Mouse (Mus musculus): Measurements from ENCODE around the gene Tprn. TPM values are rescaled to one million over a fixed set of nuclear protein-coding genes. Genes with fewer than 3 reads are reported as not detected.
"Not testable (repeated sequence)": the region's sequence is repeated elsewhere in the genome, so short reads cannot be mapped to it uniquely, and the experiment has no call there.

The Tprn gene
- polyA plus RNA-seq, 1 experiment from 2014 or later, result 20.7 TPM

DNA sequence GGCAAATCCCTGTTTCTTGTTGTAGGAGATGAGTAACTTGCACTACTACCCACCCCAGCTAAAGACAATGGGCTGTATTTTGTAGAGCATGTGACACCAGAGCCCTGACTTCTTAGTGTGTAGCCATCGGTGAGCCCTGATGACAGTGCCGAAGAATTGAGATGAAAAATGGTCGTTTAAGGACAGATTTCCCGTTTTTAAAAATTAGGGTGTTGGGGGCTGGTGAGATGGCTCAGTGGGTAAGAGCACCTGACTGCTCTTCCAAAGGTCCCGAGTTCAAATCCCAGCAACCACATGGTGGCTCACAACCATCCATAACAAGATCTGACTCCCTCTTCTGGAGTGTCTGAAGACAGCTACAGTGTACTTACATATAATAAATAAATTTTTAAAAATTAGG, 5.2 kb upstream of the Tprn start:
- 83% methylated on average over 5 of the region's 5 CpGs for WGBS
- peaks cover 18% of the 10 kb centered on the region for H3K4me1 ChIP-seq (replicated peaks)
- not testable (repeated sequence) for H3K4me2 ChIP-seq (replicated peaks); H3K36me3 ChIP-seq; H3K27me3 ChIP-seq (replicated peaks); H3K9me3 ChIP-seq; H3K9ac ChIP-seq; ATAC-seq; H3K4me3 ChIP-seq (replicated peaks); H3K27ac ChIP-seq

DNA sequence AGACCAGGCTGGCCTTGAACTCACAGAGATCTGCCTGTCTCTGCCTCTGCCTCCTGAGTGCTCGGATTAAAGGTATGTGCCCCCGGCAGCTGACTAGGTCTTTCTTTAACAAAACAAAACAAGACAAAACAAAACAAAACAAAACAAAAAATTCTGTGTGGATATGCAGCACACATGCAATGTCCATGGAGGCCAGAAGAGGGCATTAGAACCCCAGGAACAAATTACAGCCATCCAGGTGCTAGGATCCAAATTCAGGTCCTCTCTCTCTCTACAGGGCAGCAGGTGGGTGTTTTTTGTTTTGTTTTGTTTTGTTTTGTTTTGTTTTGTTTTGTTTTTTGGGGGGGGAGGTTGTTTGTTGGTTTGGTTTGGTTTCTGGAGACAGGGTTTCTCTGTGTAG, 3.5 kb upstream of the Tprn start:
- ATAC-seq, result no peak
- peaks cover 29% of the 10 kb centered on the region for H3K4me1 ChIP-seq (replicated peaks)
- no peak overlapping the region for H3K9ac ChIP-seq
- WGBS, result 71% methylated on average over 2 of the region's 2 CpGs
- H3K27ac ChIP-seq, result no peak overlapping the region
- no peaks in the 10 kb centered on the region for H3K36me3 ChIP-seq
- H3K27me3 ChIP-seq (replicated peaks), result peaks cover 2% of the 10 kb centered on the region
- H3K4me2 ChIP-seq (replicated peaks), result no peak overlapping the region
- H3K9me3 ChIP-seq, result no peaks in the 10 kb centered on the region
- H3K4me3 ChIP-seq (replicated peaks), result no peak overlapping the region

DNA sequence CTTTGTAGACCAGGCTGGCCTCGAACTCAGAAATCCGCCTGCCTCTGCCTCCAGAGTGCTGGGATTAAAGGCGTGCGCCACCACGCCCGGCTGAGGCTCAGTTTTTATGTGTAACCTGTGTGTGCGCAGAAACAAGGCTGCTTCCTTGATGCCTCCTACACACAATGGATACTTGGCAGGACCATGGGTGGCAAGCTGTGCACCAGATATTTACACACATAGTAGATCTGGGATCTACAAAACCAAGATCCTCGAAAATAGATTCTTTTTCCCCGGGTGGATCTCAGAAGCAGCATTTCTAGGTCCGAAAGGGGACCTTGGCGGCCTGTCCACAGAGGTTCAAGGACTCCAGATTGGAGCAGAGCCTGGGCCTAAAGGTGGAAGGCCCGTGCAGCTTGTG, 548 bp upstream of the Tprn start:
- Histone ChIP-seq H3K4me1 (replicated peaks) (peaks cover 37% of the 10 kb centered on the region), H3K27ac (0 out of 2 replicates have a peak overlapping the region, but pooled peaks have one; percentile 60), H3K4me3 (replicated peaks) (peak overlapping the region; percentile 87), H3K4me2 (replicated peaks) (peak overlapping the region; percentile 97), H3K9ac (peak overlapping the region; percentile 81; the same call in 1 of the 2 replicates), H3K9me3 (no peaks in the 10 kb centered on the region), H3K36me3 (no peaks in the 10 kb centered on the region), H3K27me3 (replicated peaks) (peaks cover 6% of the 10 kb centered on the region)
- WGBS, result 44% methylated on average over 12 of the region's 12 CpGs
- no peak; the same call in 1 of the 2 replicates for ATAC-seq

DNA sequence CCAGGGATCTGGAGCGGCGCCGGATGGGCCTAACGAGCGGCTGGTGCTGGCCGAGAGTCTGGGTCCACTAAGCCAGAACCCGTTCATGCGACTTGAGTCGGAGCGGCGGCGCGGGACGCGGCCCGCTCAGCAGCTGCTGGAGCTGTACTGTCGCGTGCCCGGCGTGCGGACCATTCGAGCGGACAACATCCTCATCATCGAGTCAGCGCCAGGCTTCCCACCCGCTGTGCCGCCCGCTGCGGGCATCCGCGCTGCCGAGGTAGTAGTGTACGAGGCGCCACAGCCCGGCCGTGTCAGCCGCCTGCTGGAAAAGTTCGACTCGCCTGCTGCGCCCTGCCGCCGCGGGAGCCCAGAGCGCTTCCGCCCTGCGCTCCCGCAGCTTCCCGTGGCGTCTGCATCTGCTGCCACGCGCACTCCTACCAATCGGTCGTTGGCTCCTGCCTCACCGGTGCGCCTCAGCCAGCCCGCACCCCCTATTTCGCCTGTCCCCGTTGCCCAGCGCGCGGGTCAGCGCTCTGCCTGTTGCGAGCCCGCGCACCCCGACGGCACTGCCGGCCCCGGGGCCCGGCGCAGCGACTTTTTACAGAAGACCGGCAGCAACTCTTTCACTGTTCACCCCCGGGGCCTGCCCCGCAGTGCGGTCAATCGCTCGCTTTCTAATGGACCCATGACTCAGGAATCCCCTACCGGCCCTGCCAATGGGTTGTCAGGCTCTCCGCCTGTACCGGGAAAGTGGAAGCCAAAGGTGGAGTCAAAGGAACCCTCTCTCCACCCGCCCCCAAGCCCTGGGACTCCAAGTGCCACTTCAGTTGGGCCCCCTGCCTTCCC, 591 bp downstream of the Tprn start:
- no peaks in the 10 kb centered on the region for H3K36me3 ChIP-seq
- H3K27me3 ChIP-seq (replicated peaks), result peaks cover 6% of the 10 kb centered on the region
- no peaks in the 10 kb centered on the region for H3K9me3 ChIP-seq
- H3K4me1 ChIP-seq (replicated peaks), result peaks cover 39% of the 10 kb centered on the region
- H3K4me2 ChIP-seq (replicated peaks), result peak overlapping the region; percentile 97
- peak; percentile 16 for ATAC-seq
- peak overlapping the region; percentile 87 for H3K4me3 ChIP-seq (replicated peaks)
- H3K27ac ChIP-seq, result peak overlapping the region; percentile 58; the same call in 1 of the 2 replicates
- WGBS, result under 1% methylated on average over 82 of the region's 82 CpGs
- H3K9ac ChIP-seq, result peak overlapping the region; percentile 81

DNA sequence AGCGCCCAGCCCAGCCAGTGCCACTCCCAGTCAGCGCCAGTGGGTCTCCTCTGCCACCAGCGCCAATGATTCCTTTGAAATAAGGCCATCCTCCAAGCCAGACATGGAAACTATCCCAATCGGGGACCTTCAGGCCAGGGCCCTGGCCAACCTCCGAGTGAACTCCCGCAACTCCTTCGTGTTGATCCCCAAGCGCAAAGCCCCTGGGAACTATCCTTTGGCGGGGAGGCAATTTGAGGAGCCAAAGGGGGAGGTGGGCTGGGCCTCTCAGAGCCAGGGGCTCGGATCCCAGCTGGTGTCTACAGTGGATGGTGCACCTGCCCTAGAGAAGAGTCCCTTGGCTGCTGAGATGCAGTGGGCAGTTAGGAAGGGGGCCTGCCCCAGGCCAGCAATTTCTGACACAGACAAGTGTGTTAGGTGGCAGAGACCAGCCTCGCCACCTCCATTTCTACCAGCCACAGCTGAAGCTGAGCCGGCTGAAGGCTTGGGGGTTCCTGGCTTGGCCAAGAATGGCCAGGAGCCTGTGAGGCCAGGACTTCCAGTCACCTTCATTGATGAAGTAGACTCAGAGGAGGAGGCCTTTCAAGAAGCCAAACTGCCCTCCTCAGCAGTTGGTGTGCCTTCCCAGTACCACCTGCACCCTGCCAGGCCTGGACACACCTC, 1.3 kb downstream of the Tprn start:
- Histone ChIP-seq H3K4me3 (replicated peaks) (peak overlapping the region; percentile 87), H3K36me3 (0 out of 2 replicates have a peak, but pooled peaks cover 1% of the 10 kb centered on the region), H3K27ac (no peak overlapping the region), H3K4me2 (replicated peaks) (peak overlapping the region; percentile 97), H3K4me1 (replicated peaks) (peaks cover 39% of the 10 kb centered on the region), H3K9ac (peak overlapping the region; percentile 81), H3K9me3 (no peaks in the 10 kb centered on the region), H3K27me3 (replicated peaks) (peaks cover 6% of the 10 kb centered on the region)
- ATAC-seq, result no peak
- 22% methylated on average over 12 of the region's 12 CpGs for WGBS

DNA sequence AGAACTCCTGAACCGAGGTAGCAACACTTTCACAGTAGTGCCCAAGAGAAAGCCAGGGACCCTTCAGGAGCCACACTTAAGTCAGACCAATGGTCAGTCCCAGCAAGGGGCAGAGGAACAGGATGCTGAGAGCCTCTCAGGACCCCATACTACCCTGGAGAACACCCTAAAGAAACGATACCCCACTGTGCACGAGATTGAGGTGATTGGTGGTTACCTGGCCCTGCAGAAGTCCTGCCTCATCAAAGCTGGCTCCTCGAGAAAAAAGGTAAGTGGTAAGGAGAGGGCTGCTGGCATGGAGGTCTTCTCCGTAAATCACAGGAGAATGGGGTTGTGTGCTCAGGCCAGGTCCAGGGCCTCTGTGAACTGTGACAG, 1.9 kb downstream of the Tprn start:
- ATAC-seq, result no peak
- H3K4me2 ChIP-seq (replicated peaks), result peak overlapping the region; percentile 97
- peak overlapping the region; percentile 81; the same call in 1 of the 2 replicates for H3K9ac ChIP-seq
- H3K27me3 ChIP-seq (replicated peaks), result peaks cover 6% of the 10 kb centered on the region
- peaks cover 5% of the 10 kb centered on the region; the same call in 1 of the 2 replicates for H3K36me3 ChIP-seq
- H3K9me3 ChIP-seq, result no peaks in the 10 kb centered on the region
- WGBS, result 68% methylated on average over 5 of the region's 5 CpGs
- peak overlapping the region; percentile 71; the same call in 1 of the 2 replicates for H3K27ac ChIP-seq
- peaks cover 39% of the 10 kb centered on the region for H3K4me1 ChIP-seq (replicated peaks)
- peak overlapping the region; percentile 87 for H3K4me3 ChIP-seq (replicated peaks)

DNA sequence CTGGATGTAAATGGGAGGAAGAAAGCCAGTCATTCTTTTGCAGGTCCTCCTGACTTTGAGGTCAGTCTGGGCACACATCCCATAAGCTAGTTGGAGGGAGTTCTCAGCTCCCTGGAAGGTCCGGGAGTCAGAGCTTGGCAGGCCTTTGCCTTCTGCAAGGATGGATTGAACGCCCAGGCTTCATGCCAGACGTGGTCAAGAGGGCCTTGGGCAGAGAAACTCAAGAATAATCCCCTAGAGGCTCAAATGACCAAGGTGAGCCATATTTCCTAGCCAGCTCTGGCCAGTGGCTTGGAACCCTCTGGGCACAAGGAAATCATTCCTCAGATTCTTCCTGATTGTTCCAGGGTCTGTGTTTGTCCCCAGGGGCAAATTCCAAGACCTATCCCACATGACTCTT, 2.4 kb downstream of the Tprn start:
- WGBS, result 75% methylated on average over 3 of the region's 3 CpGs

DNA sequence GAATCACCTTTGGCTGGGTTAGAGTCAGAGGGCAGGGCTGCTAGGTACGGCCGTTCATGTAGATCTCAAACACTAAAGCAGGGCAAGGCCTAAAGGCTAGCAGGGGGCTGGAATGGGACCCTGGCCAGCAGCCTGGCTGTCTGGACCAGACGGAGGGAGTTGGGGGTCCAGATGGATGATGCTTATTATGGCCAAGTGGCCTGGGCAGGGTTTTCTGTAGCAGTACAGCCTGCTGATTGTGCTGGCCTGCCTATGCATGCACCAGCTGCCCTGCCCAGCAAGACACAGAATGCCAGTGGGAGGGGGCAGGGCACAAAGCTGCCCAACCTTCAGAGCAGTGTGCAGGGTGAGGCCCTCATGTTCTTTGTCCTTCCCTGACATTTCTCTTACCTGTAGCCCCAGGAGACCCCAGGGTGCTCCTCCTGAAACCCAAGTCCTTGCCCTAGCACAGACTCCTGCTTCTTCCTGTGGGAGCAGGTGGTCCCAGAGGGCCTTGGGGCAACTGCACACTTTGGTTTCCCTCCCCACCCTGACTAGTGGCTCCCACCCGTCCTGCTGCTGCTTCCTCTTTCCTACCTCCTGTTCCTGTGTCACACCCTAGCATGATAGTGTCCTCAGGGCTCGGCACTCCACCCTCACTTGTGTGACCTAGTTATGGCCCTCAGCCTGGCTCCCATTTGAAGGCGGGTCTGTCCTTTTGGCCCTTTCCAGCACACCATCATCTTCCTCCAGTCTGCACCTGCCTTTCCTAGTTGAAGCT, 3.7 kb downstream of the Tprn start:
- Histone ChIP-seq H3K4me1 (replicated peaks) (peaks cover 47% of the 10 kb centered on the region), H3K4me3 (replicated peaks) (peak overlapping the region; percentile 87), H3K9ac (peak overlapping the region; percentile 81), H3K9me3 (no peaks in the 10 kb centered on the region), H3K27me3 (replicated peaks) (peaks cover 6% of the 10 kb centered on the region), H3K36me3 (peaks cover 23% of the 10 kb centered on the region), H3K4me2 (replicated peaks) (peak overlapping the region; percentile 97), H3K27ac (peak overlapping the region; percentile 77)
- 50% methylated on average over 6 of the region's 6 CpGs for WGBS
- ATAC-seq, result peak; percentile 32

More for the DNA sequence above, 2.4 kb downstream of the Tprn start:
- H3K4me3 ChIP-seq (replicated peaks), result peak overlapping the region; percentile 87
- peak overlapping the region; percentile 81 for H3K9ac ChIP-seq
- ATAC-seq, result no peak
- no peaks in the 10 kb centered on the region for H3K9me3 ChIP-seq
- peak overlapping the region; percentile 71; the same call in 1 of the 2 replicates for H3K27ac ChIP-seq
- peaks cover 6% of the 10 kb centered on the region for H3K27me3 ChIP-seq (replicated peaks)
- peaks cover 39% of the 10 kb centered on the region for H3K4me1 ChIP-seq (replicated peaks)
- peak overlapping the region; percentile 97 for H3K4me2 ChIP-seq (replicated peaks)
- H3K36me3 ChIP-seq, result peaks cover 11% of the 10 kb centered on the region; the same call in 1 of the 2 replicates

DNA sequence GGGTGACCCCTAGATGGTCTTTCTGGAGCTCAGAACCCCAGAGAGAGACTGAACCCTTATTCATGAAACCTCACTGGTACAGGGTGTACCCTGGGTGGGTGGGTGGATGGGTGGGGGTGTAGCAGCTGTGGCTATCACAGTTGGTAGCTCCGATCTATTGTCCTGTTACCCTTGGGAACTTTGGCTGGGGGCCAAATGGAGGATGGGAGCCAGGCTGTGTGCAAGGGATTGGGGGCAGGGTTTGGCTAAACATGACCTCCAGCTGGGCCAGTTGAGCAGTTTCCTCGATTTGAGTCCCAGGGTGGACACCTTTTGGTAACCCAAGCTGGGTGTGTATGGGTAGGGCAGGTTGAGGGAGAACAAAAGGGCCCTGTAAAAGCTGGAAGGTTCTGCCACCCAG, 4.3 kb downstream of the Tprn start:
- Histone ChIP-seq H3K4me3 (replicated peaks) (peak overlapping the region; percentile 87; the same call in 1 of the 2 replicates), H3K27me3 (replicated peaks) (peaks cover 6% of the 10 kb centered on the region), H3K36me3 (peaks cover 24% of the 10 kb centered on the region), H3K9me3 (no peaks in the 10 kb centered on the region), H3K4me2 (replicated peaks) (peak overlapping the region; percentile 97), H3K4me1 (replicated peaks) (peaks cover 53% of the 10 kb centered on the region), H3K9ac (0 out of 2 replicates have a peak overlapping the region, but pooled peaks have one; percentile 26), H3K27ac (peak overlapping the region; percentile 77)
- 39% methylated on average over 2 of the region's 2 CpGs for WGBS
- ATAC-seq, result no peak; the same call in 1 of the 2 replicates

DNA sequence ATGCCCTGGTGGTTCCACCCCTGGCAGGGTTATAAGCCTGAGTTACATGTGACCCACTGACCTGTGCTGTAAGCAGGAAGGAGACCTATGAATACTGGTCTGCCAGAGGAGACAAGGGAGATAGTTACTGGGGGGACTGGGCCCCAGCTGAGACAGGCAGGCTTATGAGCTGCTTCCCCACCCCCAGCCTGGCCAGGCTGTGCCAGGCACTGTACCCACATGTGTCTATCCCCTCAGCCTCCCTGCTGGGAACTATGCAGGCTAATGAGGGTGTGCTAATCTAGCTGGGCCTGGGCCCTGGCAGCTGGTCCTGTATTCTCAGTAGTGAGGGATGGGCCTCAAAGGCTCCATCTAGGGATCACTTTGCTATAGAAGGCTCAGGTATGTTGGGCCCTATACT, 4.8 kb downstream of the Tprn start:
- H3K36me3 ChIP-seq, result peaks cover 24% of the 10 kb centered on the region
- H3K9ac ChIP-seq, result 0 out of 2 replicates have a peak overlapping the region, but pooled peaks have one; percentile 0
- H3K27ac ChIP-seq, result peak overlapping the region; percentile 77
- H3K4me2 ChIP-seq (replicated peaks), result peak overlapping the region; percentile 97
- ATAC-seq, result no peak; the same call in 1 of the 2 replicates
- H3K4me1 ChIP-seq (replicated peaks), result peaks cover 53% of the 10 kb centered on the region
- H3K4me3 ChIP-seq (replicated peaks), result no peak overlapping the region
- no peaks in the 10 kb centered on the region for H3K9me3 ChIP-seq
- peaks cover 6% of the 10 kb centered on the region for H3K27me3 ChIP-seq (replicated peaks)

DNA sequence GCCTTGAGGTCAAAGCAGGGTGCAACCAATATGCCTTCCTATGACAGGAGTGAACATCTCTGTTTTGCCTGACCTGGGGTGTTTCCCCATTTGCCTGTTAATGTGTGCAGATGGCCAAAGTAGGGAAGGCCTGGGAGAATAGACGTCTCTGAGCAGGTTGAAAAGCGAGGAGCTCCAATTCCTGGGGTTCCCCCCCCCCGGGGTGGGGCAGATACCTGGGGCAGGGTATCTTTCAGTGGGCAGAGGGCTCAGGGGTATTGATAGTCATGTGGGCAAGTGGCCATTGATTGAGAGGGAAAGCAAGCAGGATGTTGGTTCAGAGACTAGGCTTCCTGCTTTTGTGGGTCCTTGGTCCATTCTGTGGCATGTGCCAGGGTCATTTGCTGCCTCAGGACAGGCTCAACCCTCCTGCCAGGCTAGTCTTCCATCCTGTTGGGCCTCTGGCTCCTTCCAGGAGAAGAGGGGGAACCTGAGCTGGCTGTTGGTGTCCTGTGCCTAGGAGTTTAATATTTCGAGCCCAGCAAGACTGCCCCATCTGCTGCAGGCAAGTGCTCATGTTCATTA, 5.4 kb downstream of the Tprn start:
- no peak overlapping the region for H3K4me2 ChIP-seq (replicated peaks)
- no peak overlapping the region for H3K27ac ChIP-seq
- peaks cover 25% of the 10 kb centered on the region for H3K36me3 ChIP-seq
- H3K27me3 ChIP-seq (replicated peaks), result peaks cover 6% of the 10 kb centered on the region
- 74% methylated on average over 4 of the region's 4 CpGs for WGBS
- no peak overlapping the region for H3K4me3 ChIP-seq (replicated peaks)
- no peak overlapping the region for H3K9ac ChIP-seq
- no peaks in the 10 kb centered on the region for H3K9me3 ChIP-seq
- peaks cover 54% of the 10 kb centered on the region for H3K4me1 ChIP-seq (replicated peaks)
- no peak for ATAC-seq

All from intestine, embryonic 15.5 days (tissue).